ENCODE assay signal across 24 mouse cellular contexts in genomic region chr8:81609064-81609463, GRCm38 (mm10).
DNase-seq lines count a peak whose midpoint lies in the region; ATAC-seq lines count a peak whose summit lies in the region.
"Had no signal": no experiment of that assay in that cellular context is flagged by ENCODE, and none has a peak within 500 bp of the region (broad histone marks: within the 10 kb centered on the region; RNA-seq: fewer than 3 reads in every experiment).

No protein-coding gene starts in this region.

- H3K4me3 ChIP-seq in lung, embryonic 16.5 days (ENCODE audit: low read length), result no peak overlapping the region
- H3K4me3 ChIP-seq in midbrain, embryonic 11.5 days (ENCODE audit: low read depth, low read length), result no peak overlapping the region
- no peak overlapping the region for H3K4me3 ChIP-seq in midbrain, embryonic 14.5 days (replicated peaks; ENCODE audit: low read depth, low read length)
- H3K4me3 ChIP-seq: embryonic facial prominence, embryonic 15.5 days; erythroblast, embryonic 14.5 days; forebrain, embryonic 10.5 days; gastrocnemius, adult 2 months; heart, embryonic 10.5 days; hindbrain, embryonic 12.5 days had no signal

- peak; percentile 54; the same call in 1 of the 2 replicates for ATAC-seq in lung, embryonic 16.5 days (ENCODE audit: low read depth)
- no peak for ATAC-seq in midbrain, embryonic 11.5 days (ENCODE audit: low FRiP score)
- ATAC-seq in midbrain, embryonic 14.5 days (ENCODE audit: low FRiP score, low TSS enrichment), result no peak
- ATAC-seq: forebrain, embryonic 14.5 days had no signal

- DNase-seq in lung, postnatal 10 days, result no peak
- DNase-seq in midbrain, embryonic 11.5 days (ENCODE audit: low spot score, missing footprints), result peak; percentile 35
- no peak for DNase-seq in midbrain, embryonic 14.5 days
- peak; percentile 42 for DNase-seq in induced T-regulatory cell, adult 2 months (ENCODE audit: low read depth)
- peak; percentile 32 for DNase-seq in naive thymus-derived CD4-positive, alpha-beta T cell, adult 2 months (ENCODE audit: low read depth)
- DNase-seq in gastrocnemius, postnatal 25 days, result no peak
- no peak for DNase-seq in right cerebral cortex, postnatal 4 days
- DNase-seq: adrenal gland, adult 2 months; adrenal gland, postnatal 25 days; cerebellum, adult 18-20 months; cerebellum, adult 9-11 months; cerebellum, postnatal 36 days; gastrocnemius, adult 2 months; gastrocnemius, postnatal 36 days; heart, adult 18-20 months; heart, postnatal 10 days; heart, postnatal 4 days had no signal

- H3K36me3 ChIP-seq in lung, embryonic 16.5 days (ENCODE audit: control insufficient read depth, insufficient read depth, low read length), result no peaks in the 10 kb centered on the region
- no peaks in the 10 kb centered on the region for H3K36me3 ChIP-seq in midbrain, embryonic 11.5 days (ENCODE audit: control insufficient read depth, insufficient read depth, low read length)
- H3K36me3 ChIP-seq in midbrain, embryonic 14.5 days (ENCODE audit: control insufficient read depth, insufficient read depth, low read length), result no peaks in the 10 kb centered on the region
- H3K36me3 ChIP-seq: embryonic facial prominence, embryonic 15.5 days; forebrain, embryonic 10.5 days; heart, embryonic 10.5 days; hindbrain, embryonic 12.5 days had no signal

- H3K9ac ChIP-seq in lung, embryonic 16.5 days (ENCODE audit: low read length), result no peak overlapping the region
- no peak overlapping the region for H3K9ac ChIP-seq in midbrain, embryonic 11.5 days (ENCODE audit: low read length)
- no peak overlapping the region for H3K9ac ChIP-seq in midbrain, embryonic 14.5 days (replicated peaks; ENCODE audit: low read length)
- H3K9ac ChIP-seq: embryonic facial prominence, embryonic 15.5 days; hindbrain, embryonic 12.5 days had no signal

- WGBS in lung, embryonic 16.5 days, result 38% methylated on average over 4 of the region's 4 CpGs
- 81% methylated on average over 4 of the region's 4 CpGs for WGBS in midbrain, embryonic 11.5 days
- 83% methylated on average over 4 of the region's 4 CpGs for WGBS in midbrain, embryonic 14.5 days

- 0 out of 2 replicates have a peak, but pooled peaks cover 2% of the 10 kb centered on the region for H3K4me1 ChIP-seq in lung, embryonic 16.5 days (replicated peaks; ENCODE audit: control insufficient read depth, insufficient read depth, low read length)
- no peaks in the 10 kb centered on the region for H3K4me1 ChIP-seq in midbrain, embryonic 11.5 days (ENCODE audit: control insufficient read depth, insufficient read depth, low read length)
- no peaks in the 10 kb centered on the region for H3K4me1 ChIP-seq in midbrain, embryonic 14.5 days (ENCODE audit: control insufficient read depth, insufficient read depth, low read length)
- H3K4me1 ChIP-seq: embryonic facial prominence, embryonic 15.5 days; forebrain, embryonic 10.5 days; heart, embryonic 10.5 days; hindbrain, embryonic 12.5 days had no signal

- no peaks in the 10 kb centered on the region for H3K9me3 ChIP-seq in lung, embryonic 16.5 days (ENCODE audit: control insufficient read depth, low read length)
- H3K9me3 ChIP-seq in midbrain, embryonic 11.5 days (ENCODE audit: control insufficient read depth, low read length), result no peaks in the 10 kb centered on the region
- no peaks in the 10 kb centered on the region for H3K9me3 ChIP-seq in midbrain, embryonic 14.5 days (ENCODE audit: control insufficient read depth, low read length)
- H3K9me3 ChIP-seq: embryonic facial prominence, embryonic 15.5 days; forebrain, embryonic 10.5 days; heart, embryonic 10.5 days; hindbrain, embryonic 12.5 days had no signal

- H3K27ac ChIP-seq in lung, embryonic 16.5 days (ENCODE audit: low read length), result peak overlapping the region; percentile 3; the same call in 1 of the 2 replicates
- H3K27ac ChIP-seq in midbrain, embryonic 11.5 days (ENCODE audit: low read depth, low read length), result no peak overlapping the region
- no peak overlapping the region for H3K27ac ChIP-seq in midbrain, embryonic 14.5 days (replicated peaks; ENCODE audit: low read depth, low read length)
- H3K27ac ChIP-seq: embryonic facial prominence, embryonic 15.5 days; forebrain, embryonic 10.5 days; gastrocnemius, adult 2 months; heart, embryonic 10.5 days; hindbrain, embryonic 12.5 days had no signal

- H3K27me3 ChIP-seq in lung, embryonic 16.5 days (ENCODE audit: control insufficient read depth, insufficient read depth, low read depth, low read length), result no peaks in the 10 kb centered on the region
- no peaks in the 10 kb centered on the region for H3K27me3 ChIP-seq in midbrain, embryonic 11.5 days (ENCODE audit: control insufficient read depth, insufficient read depth, low read length)
- no peaks in the 10 kb centered on the region for H3K27me3 ChIP-seq in midbrain, embryonic 14.5 days (ENCODE audit: control insufficient read depth, insufficient read depth, low read length)
- H3K27me3 ChIP-seq: embryonic facial prominence, embryonic 15.5 days; hindbrain, embryonic 12.5 days had no signal

- no peak overlapping the region for H3K4me2 ChIP-seq in lung, embryonic 16.5 days (ENCODE audit: low read depth, low read length)
- no peak overlapping the region for H3K4me2 ChIP-seq in midbrain, embryonic 11.5 days
- no peak overlapping the region for H3K4me2 ChIP-seq in midbrain, embryonic 14.5 days (ENCODE audit: low read length)
- H3K4me2 ChIP-seq: embryonic facial prominence, embryonic 15.5 days; hindbrain, embryonic 12.5 days had no signal

Comparison
In these comparisons a context has a peak if more than half of its experiments do, and no peak if none do; other contexts are left out.
1. DNase-seq: peak in midbrain, embryonic 11.5 days (single experiment), induced T-regulatory cell, adult 2 months (single experiment) and naive thymus-derived CD4-positive, alpha-beta T cell, adult 2 months (single experiment); none in lung, postnatal 10 days (single experiment), midbrain, embryonic 14.5 days (single experiment), gastrocnemius, postnatal 25 days (single experiment) and right cerebral cortex, postnatal 4 days (single experiment).